Mouse (Mus musculus): Measurements from ENCODE around the gene Icosl. TPM values are rescaled to one million over a fixed set of nuclear protein-coding genes. Genes with fewer than 3 reads are reported as not detected.

The Icosl gene
- total and polyA plus RNA-seq, 3 experiments = not detected

DNA sequence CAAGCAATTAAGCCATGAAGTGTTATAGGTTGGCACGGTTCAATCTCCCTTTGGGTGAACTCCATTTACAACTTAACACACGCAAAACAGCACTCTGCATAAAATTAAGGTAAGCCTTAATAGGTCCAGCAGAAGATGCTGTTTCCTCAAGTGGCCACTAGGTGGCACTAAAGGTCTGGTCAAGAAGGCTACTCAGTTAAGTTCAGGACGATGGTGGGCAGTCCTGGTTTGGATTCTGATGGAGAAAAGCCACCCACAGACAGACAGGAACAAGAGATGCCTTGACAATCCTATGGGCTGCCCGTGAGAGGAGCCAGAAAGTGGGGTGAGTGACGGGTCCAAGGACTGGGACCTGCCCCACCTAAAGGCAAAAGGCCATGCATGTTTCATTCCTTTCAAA lies 41.0 kb upstream of the Icosl start:
- no peaks in the 10 kb centered on the region for H3K9me3 ChIP-seq (replicated peaks; ENCODE audit: insufficient read depth, low read length)
- H3K4me3 ChIP-seq (ENCODE audit: control insufficient read depth in 1 of 2, insufficient read depth in 1 of 2, low read depth in 2 of 2, low read length in 2 of 2) = no peak overlapping the region
- no peak overlapping the region for H3K9ac ChIP-seq (ENCODE audit: control insufficient read depth, low read depth, low read length, poor library complexity, severe bottlenecking)
- no peaks in the 10 kb centered on the region for H3K27me3 ChIP-seq (ENCODE audit: control insufficient read depth in 1 of 2, insufficient read depth in 2 of 2, low read length in 2 of 2)
- no peaks in the 10 kb centered on the region for H3K79me2 ChIP-seq (ENCODE audit: control insufficient read depth, insufficient read depth, low read length, poor library complexity)
- no peaks in the 10 kb centered on the region for H3K36me3 ChIP-seq (ENCODE audit: control insufficient read depth in 1 of 2, insufficient read depth in 2 of 2, low read length in 2 of 2)
- peak; percentile 94 for TF ChIP-seq RAD21 (IDR thresholded peaks at IDR 0.05; ENCODE audit: low read depth, low read length)
- TF ChIP-seq ZC3H11A (IDR thresholded peaks at IDR 0.05; ENCODE audit: low read depth, low read length) = peak; percentile 76
- no peak for TF ChIP-seq TBP (IDR thresholded peaks at IDR 0.05; ENCODE audit: low read depth, low read length)
- peak; percentile 76 for TF ChIP-seq SMC3 (IDR thresholded peaks at IDR 0.05; ENCODE audit: low read depth, low read length)
- peak; percentile 77 to 96 (median 96) for TF ChIP-seq CTCF (IDR thresholded peaks at IDR 0.05 in 2 of 3, conservative IDR thresholded peaks at IDR 0.05 in 1 of 3; ENCODE audit: control insufficient read depth in 1 of 3, insufficient read depth in 1 of 3, low read depth in 2 of 3, low read length in 3 of 3, poor library complexity in 1 of 3, severe bottlenecking in 1 of 3)
- no peak overlapping the region for H3K27ac ChIP-seq (ENCODE audit: control insufficient read depth, low read depth, low read length)
- peak; percentile 88 for DNase-seq (ENCODE audit: low read depth, low spot score)
- no peaks in the 10 kb centered on the region for H3K4me1 ChIP-seq (ENCODE audit: control insufficient read depth in 1 of 2, insufficient read depth in 2 of 2, low read length in 2 of 2)

- no peaks in the 10 kb centered on the region for H3K36me3 ChIP-seq (ENCODE audit: control insufficient read depth in 1 of 2, insufficient read depth in 2 of 2, low read length in 2 of 2)
- TF ChIP-seq ELF1 (IDR thresholded peaks at IDR 0.05; ENCODE audit: low read depth, low read length) (no peak), POLR2A (IDR thresholded peaks at IDR 0.05; ENCODE audit: control insufficient read depth in 1 of 2, insufficient read depth in 1 of 2, low read depth in 1 of 2, low read length in 2 of 2, poor library complexity in 1 of 2) (no peak), NELFE (IDR thresholded peaks at IDR 0.05; ENCODE audit: low read depth, low read length) (no peak), E2F4 (IDR thresholded peaks at IDR 0.05; ENCODE audit: borderline replicate concordance, low read depth, low read length) (no peak), KAT2A (conservative IDR thresholded peaks at IDR 0.05; ENCODE audit: low read depth, low read length) (no peak), CHD1 (IDR thresholded peaks at IDR 0.05; ENCODE audit: low read depth, low read length) (no peak), CTCF (IDR thresholded peaks at IDR 0.05 in 2 of 3, conservative IDR thresholded peaks at IDR 0.05 in 1 of 3; ENCODE audit: control insufficient read depth in 1 of 3, insufficient read depth in 1 of 3, low read depth in 2 of 3, low read length in 3 of 3, poor library complexity in 1 of 3, severe bottlenecking in 1 of 3) (no peak), ZC3H11A (IDR thresholded peaks at IDR 0.05; ENCODE audit: low read depth, low read length) (no peak), SIN3A (IDR thresholded peaks at IDR 0.05; ENCODE audit: low read length) (no peak), EP300 (IDR thresholded peaks at IDR 0.05; ENCODE audit: low read depth in 1 of 2, low read length in 2 of 2) (no peak), POLR2AphosphoS2 (IDR thresholded peaks at IDR 0.05; ENCODE audit: low read length) (no peak), RCOR1 (IDR thresholded peaks at IDR 0.05; ENCODE audit: low read depth, low read length) (no peak), CHD2 (IDR thresholded peaks at IDR 0.05; ENCODE audit: low read length) (no peak), HCFC1 (IDR thresholded peaks at IDR 0.05; ENCODE audit: low read depth, low read length) (no peak), MAX (IDR thresholded peaks at IDR 0.05; ENCODE audit: low read length) (no peak), RAD21 (IDR thresholded peaks at IDR 0.05; ENCODE audit: low read depth, low read length) (no peak), ETS1 (IDR thresholded peaks at IDR 0.05; ENCODE audit: low read depth, low read length) (no peak), NRF1 (IDR thresholded peaks at IDR 0.05; ENCODE audit: insufficient read depth, low read depth, low read length, poor library complexity, severe bottlenecking) (no peak), SMC3 (IDR thresholded peaks at IDR 0.05; ENCODE audit: low read depth, low read length) (no peak)
- no peak for DNase-seq (ENCODE audit: low read depth, low spot score)
- no peak overlapping the region for H3K27ac ChIP-seq (ENCODE audit: control insufficient read depth, low read depth, low read length)
- H3K4me1 ChIP-seq (ENCODE audit: control insufficient read depth in 1 of 2, insufficient read depth in 2 of 2, low read length in 2 of 2) = no peaks in the 10 kb centered on the region
- no peak overlapping the region for H3K9ac ChIP-seq (ENCODE audit: control insufficient read depth, low read depth, low read length, poor library complexity, severe bottlenecking)
- H3K27me3 ChIP-seq (ENCODE audit: control insufficient read depth in 1 of 2, insufficient read depth in 2 of 2, low read length in 2 of 2) = peaks cover 0 to 1% of the 10 kb centered on the region in 2 experiments; a peak in 1 of 4 replicates
- H3K9me3 ChIP-seq (replicated peaks; ENCODE audit: insufficient read depth, low read length) = no peaks in the 10 kb centered on the region
- no peaks in the 10 kb centered on the region for H3K79me2 ChIP-seq (ENCODE audit: control insufficient read depth, insufficient read depth, low read length, poor library complexity)
- no peak overlapping the region for H3K4me3 ChIP-seq (ENCODE audit: control insufficient read depth in 1 of 2, insufficient read depth in 1 of 2, low read depth in 2 of 2, low read length in 2 of 2)
Observed at GRCm38 (mm10) chr10:78029080-78029479, 40.0 kb upstream of the Icosl start.

All from MEL (cell line).